Mouse (Mus musculus) naive thymus-derived CD4-positive, alpha-beta T cell, adult 5 months (primary cell): Measurements from ENCODE around the gene Vmn1r17. TPM values are rescaled to one million over a fixed set of nuclear protein-coding genes. Genes with fewer than 3 reads are reported as not detected.

Source experiments
- polyA plus RNA-seq: library from polyadenylated mRNA; unstranded; fragments of 100-300 nt; shearing (Covaris generic); gene quantifications from one replicate; pipeline ENCODE4 v1.2.1, GENCODE M21; 2017

The Vmn1r17 gene
- not detected for polyA plus RNA-seq

DNA sequence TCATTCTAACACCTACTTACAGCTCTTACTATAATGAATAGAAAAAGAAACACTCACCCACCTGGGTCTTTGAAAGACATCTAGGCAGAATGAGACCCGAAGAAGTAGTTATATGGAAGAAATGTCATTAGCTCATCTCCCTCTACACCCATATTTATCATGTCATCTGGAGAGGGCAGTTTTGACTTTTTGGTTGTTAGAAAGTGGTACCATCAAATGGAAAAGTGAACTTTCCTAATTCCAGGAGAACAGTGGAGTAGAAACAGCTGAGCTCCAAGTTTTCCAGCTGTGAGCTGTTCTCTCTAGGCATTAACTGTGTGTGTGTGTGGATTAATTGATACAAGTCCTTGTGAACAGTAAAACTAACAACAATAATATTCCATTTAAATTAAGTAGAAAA is at the start of gene Vmn1r17:
TSS of gene Vmn1r17 (minus strand) at position 101 of the 400 bp plus-strand sequence.

DNA sequence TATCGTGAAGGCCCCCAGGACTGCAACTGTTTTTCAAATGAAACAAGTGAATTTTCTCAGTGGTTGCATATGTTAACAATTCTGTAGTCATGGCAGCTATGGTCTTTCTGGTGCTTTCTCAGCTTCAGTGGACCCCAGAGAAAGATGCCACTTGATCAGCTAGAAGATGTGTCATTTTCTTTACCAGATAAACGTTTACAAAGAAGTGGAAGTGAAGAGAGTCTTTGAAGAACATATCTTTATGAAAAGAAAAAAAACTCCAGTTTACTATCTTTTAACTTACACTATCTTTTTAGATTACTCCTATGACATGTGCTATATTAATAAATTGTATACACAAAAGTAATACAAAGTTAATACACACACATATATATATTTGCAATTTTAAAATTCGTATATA is 40.0 kb upstream of the Vmn1r17 start, which contains the start of gene Vmn1r19:
TSS of gene Vmn1r19 (plus strand) at position 301 of the 400 bp plus-strand sequence.

DNA sequence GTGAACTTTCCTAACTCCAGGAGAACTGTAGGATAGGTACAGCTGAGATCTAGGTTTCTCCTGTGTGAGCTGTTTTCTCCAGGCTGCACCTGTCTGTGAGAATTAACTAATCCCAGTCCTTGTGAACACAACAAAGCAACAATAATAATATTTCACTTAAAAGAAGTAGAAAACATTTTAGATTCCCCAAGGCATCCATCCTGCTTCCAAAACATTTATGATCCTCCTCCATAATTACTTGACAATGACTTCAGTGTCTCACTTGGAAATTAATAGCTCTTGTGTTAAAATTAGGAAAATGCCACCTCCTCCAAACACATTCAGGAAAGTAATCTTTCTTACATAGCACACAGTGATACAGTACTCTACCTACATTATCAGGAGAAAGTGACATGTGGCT is 32.2 kb upstream of the Vmn1r17 start, which contains the start of gene Vmn1r18:
TSS of gene Vmn1r18 (minus strand) at position 101 of the 400 bp plus-strand sequence.

DNA sequence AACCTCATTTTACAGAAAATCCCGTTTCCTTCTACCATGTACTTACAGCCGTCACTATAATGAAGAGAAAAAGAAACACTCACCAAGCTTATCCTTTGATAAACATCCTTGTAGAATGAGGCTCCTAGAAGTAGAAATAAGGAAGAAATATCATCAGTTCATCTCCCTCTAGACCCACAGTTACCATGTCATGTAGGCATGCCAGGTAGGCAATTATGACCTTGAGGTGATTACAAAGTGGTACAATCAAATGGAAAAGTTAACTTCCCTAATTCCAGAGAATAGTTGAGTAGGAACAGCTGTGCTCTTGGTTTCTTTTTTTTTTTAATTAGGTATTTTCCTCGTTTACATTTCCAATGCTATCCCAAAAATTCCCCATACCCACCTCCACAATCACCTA is 34.1 kb downstream of the Vmn1r17 start, which contains the start of gene Vmn1r16:
TSS of gene Vmn1r16 (minus strand) at position 101 of the 400 bp plus-strand sequence.

Other genes with a start within 250 kb of the Vmn1r17 start
- not detected for gene Vmn1r11, start 230.3 kb downstream of the Vmn1r17 start, polyA plus RNA-seq
- 0.07 TPM for gene Vmn1r12, start 206.8 kb downstream of the Vmn1r17 start, polyA plus RNA-seq
- gene Vmn1r13, start 160.4 kb downstream of the Vmn1r17 start, polyA plus RNA-seq: 0.39 TPM
- not detected for gene Vmn1r14, start 132.0 kb downstream of the Vmn1r17 start, polyA plus RNA-seq
- gene Vmn1r15, start 105.8 kb downstream of the Vmn1r17 start, polyA plus RNA-seq: not detected
- not detected for gene Vmn1r16, start 34.2 kb downstream of the Vmn1r17 start, polyA plus RNA-seq
- 0.24 TPM for gene Vmn1r18, start 32.1 kb upstream of the Vmn1r17 start, polyA plus RNA-seq
- not detected for gene Vmn1r19, start 40.1 kb upstream of the Vmn1r17 start, polyA plus RNA-seq
- not detected for gene Vmn1r20, start 65.2 kb upstream of the Vmn1r17 start, polyA plus RNA-seq
- 13.7 TPM for gene Ppm1k, start 171.7 kb upstream of the Vmn1r17 start, polyA plus RNA-seq
- gene Herc6, start 217.3 kb upstream of the Vmn1r17 start, polyA plus RNA-seq: 24.4 TPM